Mouse (Mus musculus): ENCODE results near the gene Oaz1.

Gene Oaz1

GRCm38 (mm10) chr10:80845055-80845693 lies 18.7 kb downstream of the Oaz1 start:
- no peak for DNase-seq (ENCODE audit: low spot score in 2 of 2)

GRCm38 (mm10) chr10:80845732-80846131 lies 19.3 kb downstream of the Oaz1 start:
- no peak for DNase-seq (ENCODE audit: low spot score in 2 of 2)

DNA sequence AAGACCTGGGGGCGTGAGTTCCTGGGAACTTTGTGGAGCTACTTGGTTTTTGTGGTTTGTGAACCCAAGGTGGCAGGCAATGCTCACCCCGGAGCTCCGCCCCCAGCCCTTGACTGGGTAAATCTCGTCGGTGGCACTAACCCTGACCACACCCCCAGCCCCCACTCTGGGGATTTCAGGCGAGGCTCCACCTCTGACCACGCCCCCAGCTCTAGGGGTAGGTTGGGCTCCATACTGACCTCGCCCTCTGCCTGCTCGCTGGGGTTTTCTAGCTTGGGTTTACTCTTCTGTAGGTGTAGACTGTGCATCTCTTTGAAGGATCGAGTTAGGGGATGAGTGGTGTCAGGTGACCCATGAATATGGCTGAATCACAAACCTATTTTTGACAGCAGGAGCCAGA lies 22.1 kb downstream of the Oaz1 start:
- peak in 1 of 2 experiments; percentile 82 for DNase-seq (ENCODE audit: low spot score in 2 of 2)

DNA sequence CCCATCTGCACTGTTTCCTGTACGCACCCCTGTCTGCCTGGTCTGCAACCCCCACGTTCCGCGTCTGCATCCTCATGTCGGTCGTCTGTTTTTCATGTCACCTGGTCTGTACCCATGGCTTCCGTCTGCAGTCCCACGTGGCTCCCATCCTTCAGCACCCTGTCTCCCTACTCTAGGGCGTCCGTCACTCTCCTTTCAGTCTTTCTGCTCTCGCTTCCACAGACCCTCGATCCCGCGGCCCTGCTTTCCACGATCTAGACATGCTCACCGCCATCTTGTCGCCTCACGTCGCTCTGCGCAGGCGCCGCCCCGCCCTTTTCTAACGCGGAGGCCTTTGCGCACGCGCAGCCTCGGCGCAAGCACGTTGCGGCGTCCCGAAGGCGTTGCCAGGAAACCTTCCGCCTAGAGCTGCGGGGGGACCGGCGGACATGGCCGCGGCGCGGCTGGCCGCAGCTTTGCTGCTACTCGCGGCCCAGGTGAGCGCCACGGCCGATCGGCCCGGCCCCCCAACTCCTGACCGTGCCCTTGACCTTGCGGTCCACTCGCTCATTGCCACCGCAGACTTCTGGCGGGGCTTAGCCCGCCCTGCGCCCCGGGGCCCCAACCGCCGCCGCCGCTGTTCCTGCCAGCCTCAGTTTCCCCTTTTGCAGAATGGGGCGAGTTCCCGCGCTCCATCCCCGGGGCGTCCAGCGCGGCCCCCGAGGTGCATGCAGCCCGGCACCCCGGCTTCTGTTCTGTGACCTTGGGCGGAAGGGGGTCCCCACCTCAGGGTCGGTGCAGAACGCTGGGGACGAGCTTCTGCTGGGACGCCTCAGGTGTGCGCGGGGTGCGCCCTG lies 28.7 kb downstream of the Oaz1 start, which contains the start of the genes Lsm7 and Sppl2b:
Lsm7 (minus strand) TSS at position 297 of the 836 bp plus-strand sequence.
Sppl2b (plus strand) TSS at position 363 of the 836 bp plus-strand sequence.
- DNase-seq (ENCODE audit: low spot score in 2 of 2) = peak; percentile 98

DNA sequence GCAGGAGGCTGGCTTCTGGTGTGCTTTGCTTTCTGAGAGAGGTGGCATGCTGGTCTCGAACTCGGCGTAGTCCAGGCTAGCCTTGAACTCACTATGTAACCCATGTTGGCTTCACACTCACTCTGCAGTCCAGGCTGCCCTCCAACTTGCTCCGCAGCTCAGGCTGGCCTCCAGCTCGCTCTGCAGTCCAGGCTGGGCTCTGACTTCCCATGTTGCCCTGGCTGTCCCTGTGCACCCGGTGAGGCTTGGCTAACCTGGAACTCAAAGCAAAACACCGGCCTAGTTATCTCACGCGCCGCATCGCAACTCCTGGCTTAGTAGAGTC lies 29.3 kb downstream of the Oaz1 start:
- DNase-seq (ENCODE audit: low spot score in 2 of 2) = peak; percentile 59 to 73

DNA sequence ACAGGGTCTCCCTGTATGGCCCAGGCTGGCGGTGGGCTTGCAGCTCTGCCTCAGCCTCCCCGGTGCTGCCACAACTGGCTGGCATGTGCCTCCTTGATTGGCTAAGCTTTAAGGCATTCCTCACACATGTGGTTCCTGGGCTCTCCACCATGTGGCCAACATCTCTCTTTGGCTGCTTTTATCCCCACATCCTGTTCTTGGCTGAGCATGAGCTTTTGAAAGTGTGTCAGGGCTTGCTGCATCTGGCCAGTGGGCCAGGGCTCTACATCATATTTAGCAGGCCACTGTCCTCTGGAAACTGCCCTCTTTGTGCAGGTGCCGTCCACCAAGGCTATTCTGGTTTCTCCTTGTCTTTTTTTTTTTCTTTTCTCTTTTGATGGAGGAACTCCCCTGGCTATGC lies 29.8 kb downstream of the Oaz1 start:
- peak; percentile 58 to 60 for DNase-seq (ENCODE audit: low spot score in 2 of 2)

DNA sequence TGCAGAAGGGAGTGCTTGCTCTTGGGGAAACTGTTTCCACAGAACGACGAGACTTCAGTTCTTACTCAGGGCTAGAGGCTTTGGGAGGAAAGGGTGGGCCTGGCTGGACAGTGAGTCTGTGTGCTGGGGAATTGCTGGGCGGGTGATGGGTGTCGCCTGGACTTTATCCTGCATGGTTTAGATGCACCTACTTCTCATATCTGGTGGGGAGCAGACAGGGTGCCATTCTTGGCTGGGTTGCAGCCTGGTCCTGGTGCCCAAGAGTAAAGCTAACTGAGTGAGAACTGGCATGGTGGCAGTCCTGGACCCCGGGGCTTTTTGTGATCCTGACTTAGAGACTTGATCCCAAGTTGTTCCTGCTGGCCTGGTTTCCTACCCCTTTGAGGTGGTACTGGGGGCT lies 30.5 kb downstream of the Oaz1 start:
- peak; percentile 71 to 82 for DNase-seq (ENCODE audit: low spot score in 2 of 2)

DNA sequence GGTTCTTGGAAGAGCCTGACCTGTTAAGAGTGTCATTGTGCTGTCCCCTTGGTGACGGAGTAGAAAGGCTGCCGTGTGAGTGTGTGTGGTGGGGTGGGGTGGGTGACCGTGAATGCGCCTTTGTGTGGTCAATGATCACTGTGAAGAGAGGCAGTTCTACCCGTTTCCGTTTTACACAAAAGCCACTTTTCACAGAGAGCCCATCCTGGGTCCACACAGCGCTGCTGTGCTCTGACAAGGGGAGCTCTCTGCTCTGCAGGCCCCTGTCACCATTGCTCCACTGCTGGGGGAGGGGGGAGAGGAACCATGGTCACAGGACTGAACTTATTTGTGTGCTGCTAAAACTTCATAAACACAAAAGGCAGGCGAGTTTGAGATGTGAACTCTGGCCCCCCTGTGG lies 30.9 kb downstream of the Oaz1 start:
- peak; percentile 57 to 58 for DNase-seq (ENCODE audit: low spot score in 2 of 2)

GRCm38 (mm10) chr10:80857848-80858247 lies 31.4 kb downstream of the Oaz1 start:
- peak; percentile 65 to 69 for DNase-seq (ENCODE audit: low spot score in 2 of 2)

DNA sequence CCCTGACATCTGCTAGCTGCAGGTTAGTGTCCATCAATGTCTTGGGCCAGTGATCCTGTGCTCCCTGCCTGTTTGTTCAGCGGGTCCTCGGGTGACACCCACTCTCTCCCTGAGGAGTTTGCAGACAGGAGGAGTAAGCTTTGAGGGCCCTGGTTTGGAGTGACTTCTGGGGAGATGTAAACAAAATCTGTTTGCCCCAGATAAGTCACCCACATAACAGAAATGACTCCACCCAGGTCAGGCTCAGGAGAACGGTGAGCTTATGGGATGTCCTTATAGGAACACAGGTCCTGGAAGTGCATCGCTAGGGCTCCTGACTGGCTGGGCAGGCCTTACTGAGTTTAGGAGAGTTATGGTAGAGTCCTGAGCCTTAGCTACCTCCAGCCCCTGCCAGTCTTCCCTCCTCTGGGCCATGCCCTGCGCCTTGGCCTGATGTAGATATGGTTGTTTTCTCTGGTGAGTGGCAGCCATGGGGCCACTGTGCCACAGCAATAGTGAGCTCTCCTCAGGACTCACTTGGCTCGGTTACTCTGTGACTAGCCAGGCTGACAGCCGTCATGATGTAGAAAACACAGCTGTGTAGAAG lies 32.0 kb downstream of the Oaz1 start:
- peak; percentile 76 to 80 for DNase-seq (ENCODE audit: low spot score in 2 of 2)

DNA sequence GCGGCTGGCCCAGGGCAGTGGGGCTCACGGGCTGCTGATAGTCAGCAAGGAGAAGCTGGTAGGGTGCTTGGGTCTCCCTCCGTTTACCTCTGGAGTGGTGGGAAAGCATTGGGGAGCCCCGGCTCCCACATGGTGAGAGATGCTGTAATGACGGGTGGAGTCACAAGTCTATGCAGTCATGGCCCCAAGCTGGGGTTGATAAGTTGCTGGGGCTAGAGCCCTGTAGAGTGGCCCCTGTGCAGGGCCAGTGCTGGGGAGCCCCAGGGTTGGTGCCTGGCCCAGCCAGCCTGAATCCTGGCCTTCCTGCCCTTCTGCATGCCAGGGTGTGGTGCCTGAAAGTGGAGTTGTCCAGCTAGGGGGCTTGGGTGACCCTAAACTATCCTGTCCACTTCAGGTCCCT lies 35.8 kb downstream of the Oaz1 start:
- no peak for DNase-seq (ENCODE audit: low spot score in 2 of 2)

DNA sequence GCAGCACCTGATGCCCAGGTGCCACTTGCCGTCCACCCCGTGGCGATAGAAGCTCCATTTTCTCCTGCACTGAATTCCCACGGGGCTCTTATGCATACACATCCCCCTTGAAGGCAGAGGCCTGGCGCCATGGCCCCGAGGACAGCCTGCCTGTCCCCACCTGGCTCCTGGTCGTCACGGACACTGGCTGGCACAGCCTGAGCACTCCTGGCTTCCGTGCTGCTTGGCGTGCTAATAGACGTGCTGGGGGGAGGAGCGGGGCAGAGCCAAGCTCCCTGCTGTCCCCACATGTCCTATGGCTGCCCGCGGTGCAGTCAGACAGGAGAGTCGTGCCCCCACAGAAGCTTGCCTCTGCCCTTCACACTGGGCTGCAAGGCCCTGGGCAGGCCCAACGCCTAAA lies 38.0 kb downstream of the Oaz1 start:
- DNase-seq (ENCODE audit: low spot score in 2 of 2) = no peak

DNA sequence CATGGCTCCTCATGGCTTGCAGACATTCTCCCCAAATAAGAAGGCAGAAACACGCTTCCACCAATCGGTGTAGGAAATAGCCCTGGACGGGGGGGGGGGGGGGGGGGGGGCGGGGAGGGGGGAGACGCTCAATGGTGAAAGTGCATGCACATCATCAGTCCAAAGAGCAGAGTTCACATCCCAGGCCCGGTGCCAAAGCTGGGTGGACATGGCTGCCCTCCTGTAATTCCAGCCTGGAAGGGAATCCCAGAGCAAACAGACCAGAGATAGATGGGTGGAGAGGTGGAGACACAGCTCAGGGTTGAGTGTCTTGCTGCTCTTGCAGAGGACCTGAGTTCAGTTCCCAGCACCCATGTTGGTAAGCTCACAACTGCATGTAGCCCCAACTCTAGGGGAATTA lies 44.5 kb downstream of the Oaz1 start:
- peak in 1 of 2 experiments; percentile 19 for DNase-seq (ENCODE audit: low spot score in 2 of 2)

DNA sequence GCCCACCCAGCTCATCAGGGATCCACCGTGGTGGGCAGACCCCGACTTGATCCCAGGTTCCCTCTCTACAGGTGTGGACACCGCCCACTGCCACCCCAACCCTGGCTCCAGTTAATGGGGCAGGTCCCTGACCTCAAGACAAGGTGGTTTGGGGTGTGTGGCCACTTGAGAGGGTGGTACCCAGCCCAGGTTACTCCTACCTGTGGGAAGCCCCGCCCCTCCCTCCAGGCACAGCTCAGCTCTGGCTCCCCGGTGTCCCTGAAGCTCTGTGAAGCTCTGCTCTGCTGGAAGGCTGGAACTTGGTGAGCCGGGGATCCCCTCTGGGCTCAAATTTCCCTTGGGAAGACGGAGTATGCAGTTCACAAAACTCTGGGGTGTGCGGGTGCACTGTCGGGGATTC lies 45.1 kb downstream of the Oaz1 start, which contains the start of gene Tmprss9:
Tmprss9 (plus strand) TSS at position 268 of the 400 bp plus-strand sequence.
- peak in 1 of 2 experiments; percentile 22 for DNase-seq (ENCODE audit: low spot score in 2 of 2)

- no peak for DNase-seq (ENCODE audit: low spot score in 2 of 2)
Observed at GRCm38 (mm10) chr10:80874035-80874434, 47.6 kb downstream of the Oaz1 start.

- DNase-seq (ENCODE audit: low spot score in 2 of 2) = peak; percentile 69 to 84
Observed at GRCm38 (mm10) chr10:80876028-80876427, 49.6 kb downstream of the Oaz1 start.

DNA sequence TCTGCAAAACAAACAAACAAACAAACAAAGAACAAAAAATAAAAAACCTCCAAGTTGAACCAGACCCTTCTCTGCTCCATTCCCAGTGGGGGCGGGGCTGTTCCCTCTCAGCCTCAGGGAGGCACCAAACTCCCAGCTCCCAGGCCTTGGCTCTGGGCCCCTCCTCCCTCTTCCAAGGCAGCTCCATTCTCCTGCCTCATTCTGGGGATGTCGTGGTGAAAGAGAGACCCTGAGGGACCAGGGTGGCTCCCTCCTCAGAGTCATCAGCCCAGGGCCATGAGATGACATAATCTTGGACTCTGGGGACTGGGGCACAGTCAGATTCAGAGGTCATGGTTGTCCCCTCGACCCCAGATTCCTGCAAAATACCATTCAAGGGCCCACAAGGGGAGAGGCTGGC lies 50.1 kb downstream of the Oaz1 start:
- no peak for DNase-seq (ENCODE audit: low spot score in 2 of 2)

Measured in spleen, postnatal 10 days (tissue).